Mouse (Mus musculus) natural killer cell, adult 2 months (primary cell): ENCODE measurements around the gene Arhgef17.
A peak's percentile ranks its signal among the peaks of the same experiment; 100 is the strongest.

Source experiments
- DNase-seq, 2 experiments: peaks; one replicate each; pipeline ENCODE4 v3.0.0; 2022; ENCODE audit warnings: low spot score in 2 of 2

Arhgef17 gene

DNA sequence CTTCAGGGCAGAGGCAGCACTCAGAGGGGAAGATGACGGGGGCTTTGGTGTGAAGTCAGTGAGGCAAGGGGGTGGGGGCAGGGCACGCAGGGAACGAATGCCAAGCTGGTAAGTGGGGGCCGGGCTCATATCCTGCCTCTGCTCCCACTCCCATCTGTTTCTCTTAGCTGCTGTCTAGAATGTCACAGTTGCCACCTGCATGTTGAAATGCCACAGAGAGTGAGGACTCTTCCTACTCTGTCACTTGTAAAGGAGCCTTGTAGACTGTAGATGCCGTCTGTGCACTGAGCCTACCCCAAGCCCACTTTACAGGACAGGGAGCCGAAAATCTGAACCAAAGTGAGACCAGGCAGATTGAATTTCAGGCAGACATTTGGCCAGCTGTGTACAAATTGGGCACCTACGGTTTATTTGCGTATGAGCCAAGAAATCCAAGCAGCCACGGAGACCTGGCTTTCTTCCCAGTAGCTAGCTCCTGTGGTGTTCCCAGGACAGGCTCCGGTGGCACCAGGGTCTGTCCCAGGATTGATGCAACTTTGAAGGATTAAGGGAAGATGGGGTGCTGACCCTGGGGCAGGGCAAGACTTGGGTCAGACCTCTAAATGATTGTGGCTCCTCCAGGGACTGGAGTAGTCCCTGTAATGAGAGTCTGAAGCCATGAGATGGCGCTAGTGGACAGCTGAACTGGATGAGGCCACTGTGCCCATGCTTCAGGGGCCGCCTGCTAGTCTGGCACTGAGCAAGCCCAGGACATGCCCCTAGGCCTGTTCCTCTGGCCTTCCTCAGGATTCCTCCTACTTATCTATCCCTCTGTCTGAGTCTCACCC, 11.1 kb upstream of the Arhgef17 start:
- DNase-seq: peak in 1 of 2 experiments; percentile 32

DNA sequence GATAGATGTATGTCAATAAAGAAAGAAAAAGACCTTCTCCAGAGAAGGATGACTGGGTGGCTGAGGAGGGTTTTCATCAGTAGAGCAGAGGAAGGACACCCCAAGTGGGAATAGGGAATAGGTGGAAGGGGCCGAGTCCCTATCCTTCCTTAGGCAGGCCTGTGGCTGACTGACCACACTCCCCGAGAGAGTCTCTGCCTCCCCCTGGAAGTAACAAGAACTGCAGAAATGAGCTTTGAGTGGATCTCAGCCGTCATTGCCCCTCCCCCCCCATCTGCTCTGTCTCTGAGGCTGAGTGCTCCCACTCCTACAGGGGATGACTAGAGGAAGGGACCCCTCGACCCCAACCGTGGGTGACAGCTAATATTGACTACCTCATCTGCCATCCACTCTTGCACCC, 9.3 kb upstream of the Arhgef17 start:
- no peak for DNase-seq

DNA sequence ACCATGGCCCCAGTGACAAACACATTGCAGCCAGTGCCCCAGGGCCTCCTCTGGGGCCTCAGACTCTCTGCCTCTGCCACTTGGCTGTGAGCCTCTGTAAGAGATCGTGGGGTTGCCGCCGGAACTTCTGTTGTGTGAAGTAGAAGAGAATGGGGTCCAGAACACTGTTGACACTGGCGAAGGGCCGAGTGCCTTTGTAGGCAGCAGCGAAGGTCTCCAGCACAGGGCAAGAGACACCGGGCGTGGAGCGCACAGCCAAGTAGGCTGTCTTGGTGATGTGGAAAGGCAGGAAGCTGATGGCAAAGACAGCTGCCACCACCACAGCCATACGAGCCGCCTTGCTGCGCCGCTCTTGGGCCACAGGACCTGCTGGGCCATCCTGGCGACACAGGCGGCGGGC, 6.2 kb upstream of the Arhgef17 start:
- DNase-seq: no peak

DNA sequence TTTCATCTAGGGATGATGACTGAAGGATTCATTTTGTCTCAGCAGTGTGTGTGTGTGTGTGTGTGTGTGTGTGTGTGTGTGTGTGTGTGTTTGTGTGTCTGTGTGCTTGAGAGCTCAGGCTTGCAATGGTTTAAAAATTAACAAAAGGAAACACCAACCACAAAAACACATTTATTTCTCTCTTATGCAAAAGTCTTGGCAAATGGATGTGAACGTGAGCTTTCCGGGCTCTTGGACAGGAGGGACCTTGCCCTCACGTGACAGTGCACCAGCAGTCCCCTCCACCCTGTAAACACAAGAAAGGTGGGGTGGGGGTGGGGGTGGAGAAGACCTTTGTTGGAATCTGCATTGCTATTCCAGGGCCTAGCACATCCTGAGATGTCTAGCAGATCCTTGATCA, 5.6 kb upstream of the Arhgef17 start:
- no peak for DNase-seq

DNA sequence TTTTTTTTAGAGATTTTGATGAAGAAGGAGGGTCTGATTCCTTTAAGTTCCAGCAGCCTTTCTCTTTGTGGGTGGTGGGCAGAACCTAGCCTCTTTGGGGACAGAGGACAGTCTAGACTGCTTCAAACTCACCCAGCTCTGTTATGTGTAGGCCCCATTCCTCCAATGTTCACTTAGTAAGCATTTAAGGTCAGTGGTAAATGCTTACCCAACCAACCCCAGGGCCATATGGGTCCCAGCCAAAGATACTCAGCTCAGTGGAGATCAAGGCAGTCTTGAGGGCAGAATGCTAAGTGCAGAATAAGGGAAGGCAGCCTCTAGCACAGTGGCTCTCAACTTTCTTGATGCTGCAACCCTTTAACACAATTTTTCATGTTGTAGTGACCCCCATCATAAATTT, 1.6 kb upstream of the Arhgef17 start:
- DNase-seq: no peak

DNA sequence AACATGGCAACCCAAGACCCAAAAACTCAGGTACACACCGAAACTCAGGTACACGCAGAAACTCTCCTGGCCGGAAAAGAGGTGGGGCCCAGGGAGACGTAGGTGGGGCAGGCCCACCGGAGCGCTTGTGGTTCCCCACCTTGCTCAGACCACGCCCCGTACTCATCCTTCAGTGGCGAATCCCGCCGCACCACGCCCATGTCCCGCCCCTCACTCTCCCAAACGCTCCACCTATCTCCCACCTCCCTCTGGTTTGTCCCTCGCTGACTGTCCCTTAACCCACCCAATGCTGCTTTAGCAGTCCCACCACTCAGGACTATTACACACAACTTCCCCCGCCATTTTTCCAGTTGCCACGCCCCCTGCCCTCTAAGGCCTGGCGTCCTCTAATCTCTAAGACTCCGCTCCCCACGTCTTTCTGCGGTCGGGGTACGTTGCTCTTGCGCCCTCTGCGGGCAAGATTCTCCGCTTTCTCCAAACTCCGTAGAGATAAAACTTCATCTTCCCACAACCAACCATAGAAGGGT, 637 bp upstream of the Arhgef17 start:
- peak; percentile 51 to 73 for DNase-seq

DNA sequence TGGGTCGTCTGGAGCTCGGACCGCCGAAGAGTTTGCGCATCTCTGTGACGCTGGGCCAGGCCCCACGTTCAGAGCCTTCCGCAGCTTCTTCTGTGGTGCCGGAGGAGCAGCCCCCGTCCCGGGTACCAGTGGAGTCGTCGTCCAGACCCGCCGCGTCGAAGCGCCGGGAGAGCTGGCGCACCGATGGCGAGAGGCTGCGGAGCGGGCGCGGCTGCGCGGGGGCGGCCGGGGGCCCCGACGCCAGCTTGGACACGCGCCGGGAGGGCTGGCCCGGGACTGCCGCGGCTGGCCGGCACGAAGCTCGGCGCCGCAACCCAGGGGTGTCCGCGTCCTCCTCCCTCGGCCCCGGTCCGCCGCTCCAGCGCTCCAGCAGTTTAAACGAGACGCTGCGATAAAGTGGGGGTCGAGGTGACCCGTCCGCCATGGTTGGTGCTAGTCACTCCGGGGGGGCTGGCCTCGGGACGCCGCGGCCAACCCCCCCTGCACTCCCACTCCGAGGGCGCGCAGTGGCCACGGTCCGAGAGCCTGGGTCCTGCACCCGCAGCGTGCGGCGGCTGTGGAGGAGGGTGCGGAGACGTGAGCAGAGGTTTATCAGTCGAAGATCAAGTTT, 486 bp downstream of the Arhgef17 start:
- no peak for DNase-seq

DNA sequence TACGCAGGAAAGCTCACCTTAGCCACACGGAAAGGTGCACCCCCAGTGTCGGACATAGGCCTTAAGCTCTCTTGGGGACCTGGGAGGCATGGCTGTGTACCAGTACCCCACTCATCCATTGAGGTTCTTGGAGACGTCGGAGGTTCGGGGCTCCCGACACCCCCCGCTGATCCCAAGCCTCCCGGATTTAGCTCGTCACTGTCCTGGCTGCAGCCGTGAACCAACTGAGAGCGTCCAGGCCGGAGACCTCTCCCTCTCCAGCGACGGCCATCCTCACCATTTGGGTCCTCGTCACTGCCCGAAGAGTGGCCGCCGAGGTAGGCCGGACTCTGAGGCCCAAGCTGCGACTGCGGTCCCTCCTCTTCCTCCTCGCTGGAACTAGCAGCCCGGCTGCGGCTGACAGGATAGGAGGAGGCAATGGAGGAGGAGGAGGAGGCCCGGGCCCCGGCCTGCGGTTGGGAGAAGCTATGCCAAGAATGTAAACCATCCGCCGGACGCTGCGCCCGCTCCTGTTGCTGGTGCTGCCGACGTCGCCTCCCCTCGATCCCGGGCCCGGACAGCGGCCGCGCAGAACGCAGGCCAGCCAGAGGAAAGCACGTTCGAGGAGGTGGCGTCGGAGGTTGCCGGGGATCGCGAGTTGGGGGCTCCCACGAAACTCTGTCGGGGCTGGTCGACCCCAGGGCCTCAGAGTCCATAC, 1.1 kb downstream of the Arhgef17 start:
- no peak for DNase-seq

DNA sequence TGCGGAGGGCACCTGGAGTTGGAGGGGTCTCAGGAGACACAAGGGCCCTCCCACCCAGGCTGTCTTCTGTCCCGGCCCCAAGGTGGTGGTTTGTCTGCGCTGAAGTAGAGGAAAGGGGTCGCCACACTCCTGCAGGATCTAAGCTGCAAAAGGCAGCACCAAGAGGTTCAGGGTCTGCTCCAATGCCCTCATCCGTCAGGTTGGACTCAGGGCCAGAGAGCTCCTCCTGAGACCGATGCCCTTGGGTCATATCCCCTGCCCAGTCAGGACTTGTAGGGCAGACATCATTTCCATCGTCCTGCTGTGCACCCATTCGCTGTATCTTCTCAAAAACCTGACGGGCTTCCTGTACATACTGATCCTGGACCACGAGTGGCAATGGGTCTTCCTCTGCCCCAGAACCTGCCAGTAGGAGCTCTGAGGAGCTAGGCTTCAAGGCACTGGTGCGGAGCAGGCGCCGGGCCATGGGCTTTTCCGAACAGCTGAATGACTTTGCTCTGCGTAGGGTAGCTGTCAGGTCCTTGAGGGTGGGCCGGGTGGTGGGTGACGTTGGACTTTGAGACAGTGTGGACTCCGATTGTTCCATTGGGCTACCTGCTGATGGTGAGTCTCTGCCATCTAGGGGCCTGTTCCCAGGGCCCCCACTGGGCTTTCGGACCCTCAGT, 2.1 kb downstream of the Arhgef17 start:
- no peak for DNase-seq

DNA sequence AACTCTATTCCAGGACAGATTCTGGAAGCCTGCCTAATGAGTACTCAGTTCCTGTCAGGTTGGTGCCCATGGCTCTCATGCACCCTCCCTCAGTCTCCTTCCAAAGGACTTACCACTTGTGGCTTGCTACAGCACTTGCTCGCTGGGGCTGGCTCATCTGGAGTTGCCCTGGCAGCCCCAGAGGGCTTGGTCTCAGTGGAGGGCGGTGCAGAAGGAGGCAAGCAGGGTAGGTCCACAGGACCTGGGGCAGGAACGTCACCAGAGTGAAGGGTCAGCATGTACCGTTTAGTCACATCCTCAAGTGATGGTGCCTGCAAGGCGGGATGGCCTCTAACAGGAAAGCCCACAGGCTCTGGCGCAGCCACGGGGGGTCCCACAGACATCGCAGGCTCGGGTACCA, 3.5 kb downstream of the Arhgef17 start:
- no peak for DNase-seq

DNA sequence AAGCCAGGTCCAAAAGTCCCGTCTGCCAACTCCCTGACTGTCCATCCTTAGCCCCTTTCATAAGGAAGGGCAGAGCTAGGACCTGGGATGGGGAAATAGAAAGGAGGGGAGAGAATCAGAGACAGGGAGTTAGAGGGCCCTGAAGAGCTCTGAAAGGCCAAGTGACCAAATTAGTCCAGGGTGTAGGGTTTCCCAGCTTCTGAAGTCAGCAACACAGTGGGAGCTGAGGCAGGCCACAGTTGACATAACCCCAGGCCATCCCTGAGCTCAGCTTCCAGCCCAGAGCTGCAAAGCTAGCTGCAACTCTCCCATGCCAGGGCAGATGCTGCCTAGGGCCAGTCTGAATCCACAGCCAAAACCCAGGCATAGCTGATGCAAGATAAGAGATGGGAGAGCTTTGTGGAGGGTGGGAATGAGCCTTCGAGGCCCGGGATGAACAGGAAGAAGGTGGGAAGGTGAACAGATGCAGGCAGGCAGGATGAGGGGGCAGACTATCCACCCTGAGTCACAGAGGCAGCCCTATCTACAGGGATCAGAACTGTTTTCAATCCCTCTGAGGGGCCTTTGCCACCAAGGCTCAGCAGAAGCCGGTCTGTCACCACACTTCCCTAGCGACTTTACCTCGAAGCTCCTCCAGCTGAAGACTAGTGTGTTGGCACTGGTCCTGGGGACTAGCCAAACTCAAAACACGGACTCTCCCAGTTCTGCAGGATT, 4.5 kb downstream of the Arhgef17 start:
- no peak for DNase-seq

DNA sequence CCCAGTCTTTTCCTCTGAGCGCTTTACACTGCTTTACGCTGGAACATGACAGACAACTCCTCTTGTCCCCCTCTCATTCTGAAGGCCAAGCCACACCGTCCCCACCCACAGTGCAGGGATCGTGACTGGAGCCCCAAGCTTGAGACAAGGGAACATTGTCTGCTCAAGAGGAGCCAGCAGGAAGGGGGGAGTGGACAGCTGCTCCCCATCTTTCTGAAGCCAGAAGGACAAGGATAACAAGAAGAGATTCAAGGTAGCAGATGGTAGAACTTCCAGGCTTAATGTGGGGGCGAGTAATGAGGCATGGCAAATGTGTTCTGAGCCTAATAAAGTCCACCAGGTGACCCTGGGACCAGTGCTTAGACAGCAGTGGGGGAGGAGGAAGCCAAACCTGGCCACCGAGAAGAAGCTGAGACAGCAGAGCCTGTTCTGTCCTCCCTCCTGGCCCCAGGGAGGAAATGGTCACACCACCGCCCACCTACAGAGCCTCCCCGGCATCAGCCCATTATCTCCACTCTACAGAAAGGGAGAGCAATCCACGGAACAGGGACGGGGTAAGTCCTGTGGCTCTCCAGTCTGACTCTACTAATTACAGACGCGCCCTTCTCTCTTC, 5.5 kb downstream of the Arhgef17 start:
- DNase-seq: no peak

DNA sequence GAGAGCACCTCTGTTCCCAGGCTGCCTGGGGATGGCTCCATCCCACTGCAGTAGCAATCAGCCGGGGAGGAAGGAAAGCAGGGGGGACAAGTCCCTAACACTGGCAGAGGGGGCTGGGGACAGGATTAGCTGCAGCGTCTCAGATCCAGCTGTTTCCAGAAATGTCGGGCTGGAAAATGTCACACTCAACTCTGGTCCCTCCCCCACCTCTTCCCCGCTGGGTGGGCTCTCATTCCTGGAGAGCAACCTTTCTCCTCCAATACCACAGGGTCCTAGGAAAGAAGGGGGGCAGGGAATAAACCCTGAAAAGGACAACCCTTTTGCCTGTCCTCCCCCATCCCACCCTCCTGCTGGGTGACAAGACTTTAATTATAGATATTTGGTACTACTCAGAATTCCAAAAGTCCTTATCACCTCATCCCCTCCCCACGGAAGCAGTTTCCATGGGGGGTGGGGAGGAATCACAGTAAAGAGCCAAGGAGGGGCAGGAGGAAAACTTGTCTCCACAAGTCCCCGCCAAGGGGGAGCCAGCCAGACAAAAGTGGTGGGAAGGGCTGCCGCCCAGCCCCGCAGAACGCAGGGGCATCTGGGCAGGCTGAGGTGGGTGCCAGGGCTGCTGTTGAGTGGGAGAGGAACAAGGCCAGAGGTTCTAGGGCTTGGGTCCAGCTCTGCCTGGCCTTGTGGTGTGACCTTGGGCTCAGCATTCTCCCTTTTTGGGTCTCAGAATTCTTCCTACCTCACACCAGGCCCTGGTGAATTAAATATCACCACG, 7.0 kb downstream of the Arhgef17 start:
- no peak for DNase-seq

DNA sequence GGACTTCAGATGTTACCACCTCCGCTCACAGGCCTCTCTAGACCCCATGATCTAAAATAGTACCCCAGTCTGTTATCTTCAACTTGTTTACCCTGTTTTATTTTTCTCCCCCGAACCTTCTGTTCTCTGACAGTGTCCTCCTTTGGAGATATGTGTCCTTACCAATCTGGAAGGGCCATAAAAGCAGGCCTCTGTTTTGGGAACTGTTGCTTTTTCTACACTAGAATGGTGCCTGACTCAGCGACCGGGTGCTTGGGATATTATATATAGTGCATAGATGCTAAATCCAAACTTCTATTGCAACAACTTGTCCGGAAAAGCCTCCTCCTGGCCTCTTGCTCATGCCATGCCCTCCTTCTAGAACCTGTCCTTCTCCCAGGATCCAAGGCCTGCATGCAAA, 7.7 kb downstream of the Arhgef17 start:
- DNase-seq: no peak

DNA sequence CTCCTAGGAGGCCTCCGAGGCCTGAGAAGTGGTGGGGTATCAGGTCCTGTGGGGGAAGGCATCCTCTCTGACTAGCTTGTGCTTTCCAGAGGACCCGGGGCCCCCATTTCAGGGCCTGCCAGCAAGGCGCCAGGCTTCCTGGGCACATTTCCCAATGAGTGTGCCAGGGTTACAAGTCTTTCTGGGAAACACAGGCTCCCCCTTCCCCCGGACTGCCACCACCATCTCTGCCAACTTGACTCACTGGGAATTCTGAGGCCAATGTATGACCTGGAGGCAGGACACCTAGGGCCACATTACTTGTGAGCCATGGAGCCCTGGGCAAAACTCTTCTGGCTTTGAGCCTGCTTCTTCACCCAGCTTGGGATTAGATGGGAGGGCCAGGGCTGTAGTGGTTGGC, 9.0 kb downstream of the Arhgef17 start:
- no peak for DNase-seq

DNA sequence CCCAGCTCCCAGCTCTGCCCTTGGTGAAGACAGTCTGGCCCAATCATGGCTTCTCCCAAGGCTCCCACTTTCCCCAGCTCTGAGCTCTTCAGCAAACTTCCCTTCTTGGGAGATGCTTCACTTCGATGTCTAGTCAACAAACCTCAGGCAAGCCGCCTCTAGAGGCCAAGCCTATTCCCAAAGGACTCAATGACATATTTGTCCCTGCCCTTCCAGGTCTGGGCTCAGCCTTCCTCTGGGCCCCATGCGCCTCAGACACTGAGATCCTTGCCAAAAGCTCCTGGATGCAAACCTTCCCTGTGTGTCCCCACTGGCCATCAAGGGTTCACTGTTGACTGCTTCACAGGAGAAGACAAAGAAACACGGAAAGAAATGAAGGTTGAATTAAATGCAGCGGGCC, 10.6 kb downstream of the Arhgef17 start:
- no peak for DNase-seq

DNA sequence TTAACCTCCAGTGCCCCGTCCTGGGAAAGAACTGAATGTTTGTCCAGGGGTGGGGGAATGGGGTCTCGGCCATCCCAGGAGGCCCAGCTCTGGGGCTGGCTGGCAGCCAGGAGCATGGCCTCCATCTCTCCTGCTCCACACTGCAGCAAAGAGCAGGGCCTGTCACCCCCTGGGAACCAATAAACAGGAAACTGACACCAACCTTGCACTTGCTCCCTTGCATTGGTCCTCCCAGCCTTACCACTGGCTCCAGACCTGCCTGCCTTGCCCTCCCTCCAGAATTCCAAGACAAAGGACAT, 12.1 kb downstream of the Arhgef17 start:
- no peak for DNase-seq

DNA sequence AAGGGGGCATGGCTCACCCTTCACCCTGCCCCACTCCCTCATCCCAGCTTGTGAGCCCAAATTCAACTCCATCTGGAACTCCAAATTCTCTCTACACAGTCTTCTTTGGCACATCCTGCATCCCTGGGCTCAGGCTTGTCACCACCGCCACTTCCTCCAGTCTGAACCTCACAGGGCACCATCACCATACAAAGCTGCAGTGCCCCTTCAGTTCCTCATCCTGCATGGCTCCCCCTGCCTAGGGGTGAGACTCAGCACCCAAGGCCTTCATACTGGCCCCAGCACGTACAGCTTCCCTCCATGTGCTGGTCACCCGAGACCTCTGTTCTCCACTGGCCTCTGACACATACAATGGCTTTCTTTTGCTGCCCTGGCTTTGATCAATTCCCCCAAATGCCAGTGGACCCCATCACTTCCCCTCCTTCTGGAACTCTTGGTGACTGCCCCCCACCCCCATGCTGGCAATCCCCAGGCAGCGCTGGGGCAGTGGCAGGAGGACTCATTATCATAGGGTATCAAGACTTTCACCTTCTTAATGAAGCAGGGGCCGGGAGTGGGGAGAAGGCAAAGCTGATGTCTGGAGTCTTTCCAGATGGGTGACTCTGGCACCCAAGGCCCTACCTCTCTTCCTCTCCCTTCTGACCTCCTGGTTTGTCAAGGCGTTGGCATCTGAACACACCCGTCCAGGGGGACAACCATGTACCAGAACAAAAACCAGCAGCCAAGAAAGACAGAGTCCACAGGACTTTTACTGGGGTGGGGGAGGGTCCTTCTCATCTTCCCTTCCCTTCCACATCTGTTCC, 12.7 kb downstream of the Arhgef17 start:
- DNase-seq: no peak

DNA sequence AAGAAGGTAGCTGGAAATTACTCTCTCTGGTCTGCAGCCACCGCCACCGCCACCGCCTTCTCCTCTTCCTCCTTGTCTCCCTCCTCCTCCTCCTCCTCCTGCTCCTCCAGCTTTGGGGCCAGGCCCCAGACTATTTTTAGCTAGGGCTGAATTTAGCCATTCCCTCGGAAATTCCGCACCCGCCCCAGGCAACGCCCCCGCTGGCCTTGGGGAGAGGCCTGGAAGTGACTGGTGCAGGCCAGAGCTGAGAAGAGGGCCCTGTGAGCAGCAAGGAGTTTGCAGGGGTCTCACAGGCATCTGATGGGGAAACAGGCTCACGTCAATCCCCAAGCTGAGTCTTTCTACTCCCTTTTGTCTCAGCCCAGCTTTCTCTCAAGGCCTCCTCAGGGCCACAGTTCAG, 13.7 kb downstream of the Arhgef17 start:
- no peak for DNase-seq

DNA sequence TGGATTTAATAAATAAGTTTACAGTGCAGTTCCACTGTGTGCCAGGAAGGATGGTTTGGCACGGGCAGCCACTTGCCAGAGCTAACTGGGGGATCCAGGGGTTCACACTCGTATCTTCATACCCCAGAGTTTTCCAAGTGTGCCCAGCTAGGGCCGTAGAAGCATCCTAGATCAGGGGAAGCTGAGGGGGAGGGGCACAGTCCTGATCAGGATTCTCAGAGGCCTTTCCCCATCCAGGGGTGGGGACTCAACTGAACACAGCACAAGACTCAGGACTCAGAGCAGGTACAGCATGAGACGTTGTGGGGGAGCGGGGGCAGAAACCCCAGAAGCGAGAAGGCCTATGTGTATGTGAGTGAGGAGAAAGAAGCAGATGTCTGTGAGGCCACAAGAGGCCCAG, 14.2 kb downstream of the Arhgef17 start:
- no peak for DNase-seq
